ENCODE assay signal across 24 mouse cellular contexts in genomic region chr14:120349332-120349731, GRCm38 (mm10).
DNase-seq lines count a peak whose midpoint lies in the region; ATAC-seq and TF ChIP-seq lines count a peak whose summit lies in the region.
"Had no signal": no experiment of that assay in that cellular context is flagged by ENCODE, and none has a peak within 500 bp of the region (broad histone marks: within the 10 kb centered on the region; RNA-seq: fewer than 3 reads in every experiment).

No protein-coding gene starts in this region.

- peaks cover 23% of the 10 kb centered on the region for H3K4me1 ChIP-seq in heart, adult 2 months (ENCODE audit: control insufficient read depth, insufficient read depth, low read length)
- peaks cover 59% of the 10 kb centered on the region for H3K4me1 ChIP-seq in heart, embryonic 13.5 days
- H3K4me1 ChIP-seq in neural tube, embryonic 15.5 days: peaks cover 14% of the 10 kb centered on the region; the same call in 1 of the 2 replicates
- H3K4me1 ChIP-seq: forebrain, embryonic 15.5 days; hindbrain, embryonic 12.5 days had no signal

- no peak for TF ChIP-seq CTCF in heart, adult 2 months (IDR thresholded peaks at IDR 0.05)

- no peaks in the 10 kb centered on the region for H3K27me3 ChIP-seq in heart, adult 2 months (ENCODE audit: control insufficient read depth, insufficient read depth, low read length)
- no peaks in the 10 kb centered on the region for H3K27me3 ChIP-seq in heart, embryonic 13.5 days (replicated peaks)
- H3K27me3 ChIP-seq in neural tube, embryonic 15.5 days (replicated peaks): no peaks in the 10 kb centered on the region
- H3K27me3 ChIP-seq: embryonic facial prominence, embryonic 15.5 days; forebrain, embryonic 15.5 days had no signal

- H3K79me2 ChIP-seq in heart, adult 2 months (replicated peaks; ENCODE audit: control insufficient read depth, insufficient read depth, low read length): peaks cover 8% of the 10 kb centered on the region

- peaks cover 27% of the 10 kb centered on the region for H3K36me3 ChIP-seq in heart, adult 2 months (ENCODE audit: control insufficient read depth, insufficient read depth, low read length)
- H3K36me3 ChIP-seq in heart, embryonic 13.5 days: peaks cover 46% of the 10 kb centered on the region
- 0 out of 2 replicates have a peak, but pooled peaks cover 2% of the 10 kb centered on the region for H3K36me3 ChIP-seq in neural tube, embryonic 15.5 days
- H3K36me3 ChIP-seq: forebrain, embryonic 15.5 days had no signal

- no peak overlapping the region for H3K9ac ChIP-seq in heart, adult 2 months (ENCODE audit: low read depth, low read length)
- no peak overlapping the region for H3K9ac ChIP-seq in heart, embryonic 13.5 days
- no peak overlapping the region for H3K9ac ChIP-seq in neural tube, embryonic 15.5 days (replicated peaks)
- H3K9ac ChIP-seq: embryonic facial prominence, embryonic 15.5 days; forebrain, embryonic 15.5 days; hindbrain, embryonic 12.5 days had no signal

- no peak for TF ChIP-seq POLR2A in heart, adult 2 months (IDR thresholded peaks at IDR 0.05; ENCODE audit: insufficient read depth, low read depth, low read length)

- no peak overlapping the region for H3K4me2 ChIP-seq in heart, embryonic 13.5 days
- no peak overlapping the region for H3K4me2 ChIP-seq in neural tube, embryonic 15.5 days
- H3K4me2 ChIP-seq: embryonic facial prominence, embryonic 15.5 days; forebrain, embryonic 15.5 days; hindbrain, embryonic 12.5 days had no signal

- 75% methylated on average over 4 of the region's 4 CpGs for WGBS in heart, adult 2 months
- 66% methylated on average over 4 of the region's 4 CpGs for WGBS in heart, embryonic 13.5 days
- WGBS in neural tube, embryonic 15.5 days: 75% methylated on average over 4 of the region's 4 CpGs

- no peak for TF ChIP-seq EP300 in heart, adult 2 months (IDR thresholded peaks at IDR 0.05; ENCODE audit: insufficient read depth, low read depth, low read length)

- ATAC-seq in heart, embryonic 13.5 days (ENCODE audit: extremely low read depth, insufficient number of reproducible peaks, low FRiP score, low TSS enrichment): no peak
- no peak for ATAC-seq in neural tube, embryonic 15.5 days (ENCODE audit: low FRiP score)
- ATAC-seq: CD4-positive, CD25-positive, alpha-beta regulatory T cell, adult 4 months; forebrain, embryonic 15.5 days; hindbrain, embryonic 16.5 days; inflammation-experienced regulatory T-cells, adult 6 months; intestine, postnatal 0 days had no signal

- no peak overlapping the region for H3K4me3 ChIP-seq in heart, adult 2 months
- H3K4me3 ChIP-seq in heart, embryonic 13.5 days: no peak overlapping the region
- no peak overlapping the region for H3K4me3 ChIP-seq in neural tube, embryonic 15.5 days (replicated peaks)
- H3K4me3 ChIP-seq: embryonic facial prominence, embryonic 15.5 days; erythroblast, embryonic 14.5 days; forebrain, embryonic 10.5 days; forebrain, embryonic 15.5 days; hindbrain, embryonic 12.5 days had no signal

- H3K9me3 ChIP-seq in heart, embryonic 13.5 days: peaks cover 8% of the 10 kb centered on the region
- no peaks in the 10 kb centered on the region for H3K9me3 ChIP-seq in neural tube, embryonic 15.5 days (replicated peaks)
- H3K9me3 ChIP-seq: forebrain, embryonic 15.5 days; hindbrain, embryonic 12.5 days had no signal

- H3K27ac ChIP-seq in heart, adult 2 months: peak overlapping the region; percentile 42
- peak overlapping the region; percentile 74 for H3K27ac ChIP-seq in heart, embryonic 13.5 days (replicated peaks)
- H3K27ac ChIP-seq in neural tube, embryonic 15.5 days (replicated peaks): peak overlapping the region; percentile 28; the same call in 1 of the 2 replicates
- H3K27ac ChIP-seq: embryonic facial prominence, embryonic 15.5 days; forebrain, embryonic 10.5 days; forebrain, embryonic 15.5 days; hindbrain, embryonic 12.5 days had no signal

- intact Hi-C loops in heart, adult 2 months (cut with DNase I): no loop called here
- intact Hi-C loops in heart, postnatal 36 days (cut with DNase I): loop anchor here (5.0 kb wide), 1 partner anchor 212 kb away; no protein-coding TSS in a partner anchor

- no peak for DNase-seq in heart, adult 2 months
- no peak for DNase-seq in heart, postnatal 4 days
- no peak for DNase-seq in heart, postnatal 36 days
- no peak for DNase-seq in neural tube, embryonic 10.5 days (ENCODE audit: extremely low spot score, low spot score)
- DNase-seq in thymus, postnatal 4 days: no peak
- DNase-seq: adrenal gland, adult 8-10 months; adrenal gland, postnatal 36 days; cerebellum, adult 11 months; cerebellum, adult 8-10 months; cerebellum, postnatal 14 days; embryo, embryonic 11 days; gastrocnemius, postnatal 25 days; kidney, adult 8-10 months had no signal
